Mouse (Mus musculus) stomach, embryonic 15.5 days (tissue): ENCODE data around the gene Tfap2a. TPM values are rescaled to one million over a fixed set of nuclear protein-coding genes. Genes with fewer than 3 reads are reported as not detected.

ENCODE experiments used
- ATAC-seq: fragments of 200-750 bp; cut with Nextera tagmentation; 2 replicates; pipeline ENCODE4 v1.8.0; 2017; ENCODE audit warnings: low read depth, moderate number of reproducible peaks, moderate TSS enrichment; ENCODE audit not compliant: insufficient read depth, low FRiP score
- H3K27ac ChIP-seq: fragments of 300-500 bp; sonication (generic); 2 replicates; pipeline ENCODE4 v1.5.1; 2015; ENCODE audit warnings: mild to moderate bottlenecking, inconsistent platforms
- H3K27me3 ChIP-seq: fragments of 300-500 bp; sonication (generic); replicated peaks from 2 replicates; pipeline ENCODE4 v1.6.1; 2015; ENCODE audit warnings: inconsistent platforms
- H3K36me3 ChIP-seq: fragments of 300-500 bp; sonication (generic); 2 replicates; pipeline ENCODE4 v1.6.1; 2015; ENCODE audit warnings: inconsistent platforms
- H3K4me1 ChIP-seq: fragments of 300-500 bp; sonication (generic); 2 replicates; pipeline ENCODE4 v1.6.1; 2015; ENCODE audit warnings: inconsistent platforms
- H3K4me2 ChIP-seq: fragments of 300-500 bp; sonication (generic); 2 replicates; pipeline ENCODE4 v1.6.1; 2015; ENCODE audit warnings: mild to moderate bottlenecking, inconsistent platforms
- H3K4me3 ChIP-seq: fragments of 300-500 bp; sonication (generic); replicated peaks from 2 replicates; pipeline ENCODE4 v1.5.1; 2015; ENCODE audit warnings: inconsistent platforms
- H3K9ac ChIP-seq: fragments of 300-500 bp; sonication (generic); 2 replicates; pipeline ENCODE4 v1.6.1; 2015; ENCODE audit warnings: inconsistent platforms
- H3K9me3 ChIP-seq: fragments of 300-500 bp; sonication (generic); 2 replicates; pipeline ENCODE4 v1.6.1; 2016; ENCODE audit warnings: inconsistent platforms
- WGBS: fragments of 180-500 bp; shearing (Covaris S2); methylation state at CpG from one replicate; pipeline ENCODE4 v1.1.7; 2015; 5-methylcytosine and 5-hydroxymethylcytosine counted together
- polyA plus RNA-seq: library from polyadenylated mRNA; unstranded; fragments of >200 nt; fragmentation: Nextera tagmentation; extraction: Ambion mirVana; gene quantifications from 2 replicates; pipeline ENCODE4 v1.2.1, GENCODE M21; 2015

Gene Tfap2a
- polyA plus RNA-seq, 1 experiment from 2014 or later, result 1.0 TPM

DNA sequence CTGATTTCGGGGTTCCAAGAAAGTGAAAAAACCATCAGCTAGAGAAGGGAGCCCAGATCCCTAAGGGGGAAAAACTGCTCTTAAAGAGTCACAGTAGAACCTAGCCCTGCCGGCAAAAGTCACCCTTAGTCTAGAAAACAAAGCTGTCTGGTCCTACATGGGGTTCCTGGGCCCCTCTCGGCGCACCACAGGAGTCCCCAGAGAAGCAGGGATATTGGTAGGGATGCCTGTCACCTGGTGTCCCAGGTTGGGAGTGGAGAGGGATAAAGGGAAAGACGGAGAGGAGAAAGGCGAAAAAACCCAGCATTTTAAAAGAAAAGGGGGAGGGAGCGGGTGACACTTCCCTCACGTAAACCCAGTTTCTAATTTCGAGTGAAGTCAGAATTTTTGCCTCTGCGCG is 6.1 kb downstream of the Tfap2a start:
- Histone ChIP-seq H3K27ac (no peak overlapping the region; the same call in 1 of the 2 replicates), H3K4me1 (peaks cover 35% of the 10 kb centered on the region), H3K9ac (no peak overlapping the region), H3K36me3 (no peaks in the 10 kb centered on the region), H3K4me2 (peak overlapping the region; percentile 73), H3K9me3 (no peaks in the 10 kb centered on the region), H3K4me3 (peak overlapping the region; percentile 47), H3K27me3 (peaks cover 86% of the 10 kb centered on the region)
- under 1% methylated on average over 11 of the region's 11 CpGs for WGBS
- no peak for ATAC-seq

DNA sequence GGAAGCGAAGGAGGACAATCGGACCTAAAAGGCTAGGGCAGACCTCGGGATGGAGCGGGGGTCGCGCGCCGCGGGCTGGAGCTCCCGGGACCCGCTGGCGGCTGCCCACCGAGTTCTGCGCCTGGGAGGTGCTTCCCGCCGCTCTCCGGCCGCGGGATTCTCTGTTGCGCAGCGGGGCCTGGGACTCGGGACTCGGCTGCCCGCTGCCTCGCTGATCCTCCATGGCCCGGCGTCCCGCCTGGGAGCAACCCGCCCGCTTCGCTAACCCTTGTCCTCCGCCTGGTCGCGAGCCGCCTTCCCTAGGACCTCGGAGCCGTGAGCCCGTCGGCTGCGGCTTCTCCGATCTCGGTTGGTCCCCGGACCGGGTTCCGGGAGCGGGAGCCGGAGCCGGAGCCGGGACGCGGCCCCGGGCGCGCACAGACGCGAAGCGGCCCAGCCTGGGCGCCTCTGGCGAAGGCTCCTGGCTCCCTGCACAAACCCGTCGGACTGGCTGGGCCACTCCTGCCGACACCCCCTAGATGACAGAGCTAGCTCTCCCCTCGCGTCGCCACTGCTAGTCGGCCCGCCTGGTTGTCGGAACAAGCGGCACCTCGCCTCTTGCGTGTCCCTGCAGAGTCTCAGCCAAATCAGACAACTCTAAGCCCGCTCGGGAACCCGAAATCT is 6.9 kb downstream of the Tfap2a start:
- Histone ChIP-seq H3K9ac (no peak overlapping the region), H3K4me1 (peaks cover 35% of the 10 kb centered on the region), H3K36me3 (no peaks in the 10 kb centered on the region), H3K9me3 (no peaks in the 10 kb centered on the region), H3K27me3 (peaks cover 78% of the 10 kb centered on the region), H3K27ac (peak overlapping the region; percentile 66; the same call in 1 of the 2 replicates), H3K4me2 (peak overlapping the region; percentile 73), H3K4me3 (peak overlapping the region; percentile 47)
- ATAC-seq, result peak; percentile 85
- WGBS, result under 1% methylated on average over 71 of the region's 74 CpGs

DNA sequence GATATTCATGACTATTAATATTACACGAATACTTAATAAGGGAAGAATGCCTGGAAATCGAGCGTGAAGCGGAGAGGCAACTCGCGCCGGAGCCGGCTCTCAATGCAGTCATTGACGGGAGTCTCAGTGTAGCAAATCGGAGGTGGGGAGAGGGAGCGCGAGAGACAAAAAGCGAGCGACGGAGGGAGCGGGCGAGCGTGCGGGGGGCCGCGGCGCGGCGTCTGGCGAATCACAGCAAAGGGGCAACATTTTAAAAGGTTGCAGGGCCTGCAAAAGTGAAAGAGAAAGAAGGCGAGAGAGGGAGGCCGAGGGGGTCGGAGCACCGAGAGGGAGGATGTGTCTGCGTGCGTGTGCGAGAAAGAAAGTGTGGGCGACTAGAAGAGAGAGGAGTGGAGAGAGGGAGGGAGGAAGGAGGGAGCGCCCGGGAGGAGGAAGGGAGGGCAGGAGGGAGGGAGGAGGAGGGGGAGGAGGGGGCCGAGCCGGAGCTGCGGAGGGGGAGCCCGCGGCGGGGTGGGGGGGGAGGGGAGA is 7.5 kb downstream of the Tfap2a start:
- Histone ChIP-seq H3K9me3 (no peaks in the 10 kb centered on the region), H3K4me2 (peak overlapping the region; percentile 73), H3K4me1 (peaks cover 32% of the 10 kb centered on the region), H3K9ac (no peak overlapping the region), H3K27ac (no peak overlapping the region), H3K36me3 (no peaks in the 10 kb centered on the region), H3K27me3 (peaks cover 75% of the 10 kb centered on the region), H3K4me3 (peak overlapping the region; percentile 47)
- 0 out of 2 replicates have a peak, but pooled peaks have one; percentile 6 for ATAC-seq
- WGBS, result under 1% methylated on average over 39 of the region's 41 CpGs

DNA sequence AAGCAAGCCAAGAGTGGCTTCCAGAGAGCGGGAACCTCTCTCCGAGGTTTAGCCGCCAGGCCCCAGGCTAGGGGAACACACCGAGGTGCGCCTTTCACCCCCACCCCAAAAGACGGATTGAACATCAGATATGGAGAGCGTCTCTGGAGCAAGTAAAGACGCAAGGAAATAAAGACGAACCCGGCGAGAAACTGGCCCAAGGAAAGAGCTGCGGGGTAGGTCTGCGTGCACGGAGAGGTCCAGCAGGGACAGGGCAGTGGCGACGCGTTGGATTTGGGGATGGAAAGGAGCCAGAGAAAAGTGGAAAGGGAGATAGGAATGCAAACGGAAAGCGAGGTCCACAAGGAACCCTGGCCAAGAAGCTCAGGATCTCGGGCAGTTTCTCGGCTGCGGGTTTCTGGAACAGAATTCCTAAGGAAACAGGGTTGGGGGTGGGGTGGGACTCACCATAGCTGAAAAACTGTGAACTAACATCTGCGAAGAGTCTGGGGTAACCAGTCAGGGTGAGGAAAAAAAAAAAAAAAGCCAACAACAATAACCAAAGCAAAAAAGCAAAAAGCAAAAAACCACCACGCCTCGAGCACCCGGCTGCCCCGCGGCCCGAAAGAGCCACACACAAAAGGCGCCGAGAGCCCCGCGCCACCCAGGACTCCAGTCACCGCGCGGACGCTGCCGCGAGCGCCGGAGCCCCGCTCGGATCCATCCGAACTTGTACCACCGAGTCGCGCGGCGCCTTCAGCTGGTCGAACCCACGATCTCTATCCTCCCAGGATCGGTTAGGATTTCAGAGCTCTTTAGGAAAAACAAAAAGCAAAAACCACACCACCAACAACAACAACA is 8.4 kb downstream of the Tfap2a start:
- 1% methylated on average over 52 of the region's 52 CpGs for WGBS
- H3K4me3 ChIP-seq, result peak overlapping the region; percentile 47
- H3K9me3 ChIP-seq, result no peaks in the 10 kb centered on the region
- no peak overlapping the region for H3K27ac ChIP-seq
- no peaks in the 10 kb centered on the region for H3K36me3 ChIP-seq
- no peak overlapping the region for H3K9ac ChIP-seq
- peaks cover 74% of the 10 kb centered on the region for H3K27me3 ChIP-seq
- H3K4me1 ChIP-seq, result peaks cover 30% of the 10 kb centered on the region
- ATAC-seq, result no peak
- peak overlapping the region; percentile 73 for H3K4me2 ChIP-seq

DNA sequence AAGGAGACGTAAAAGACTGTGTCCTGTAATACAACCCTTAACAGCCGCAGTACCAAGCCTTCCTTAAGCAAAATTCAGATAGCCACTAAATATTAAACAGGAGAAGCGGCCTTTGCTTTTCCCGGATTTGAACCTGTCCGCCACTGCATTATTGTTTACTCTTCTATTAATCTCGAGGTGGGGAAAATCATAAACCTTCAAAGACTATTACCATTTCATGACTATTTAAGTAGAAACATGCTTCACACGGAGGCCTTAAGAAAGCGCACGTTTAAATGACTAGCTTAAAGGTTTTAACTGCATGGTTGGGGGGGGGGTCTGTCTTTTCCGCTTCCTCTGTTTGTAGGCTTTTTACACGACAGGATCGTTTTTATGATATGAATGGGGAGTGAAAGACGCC is 9.1 kb downstream of the Tfap2a start:
- Histone ChIP-seq H3K4me2 (0 out of 2 replicates have a peak overlapping the region, but pooled peaks have one; percentile 73), H3K27me3 (peaks cover 70% of the 10 kb centered on the region), H3K27ac (no peak overlapping the region), H3K9ac (no peak overlapping the region), H3K4me1 (peaks cover 26% of the 10 kb centered on the region), H3K4me3 (peak overlapping the region; percentile 47; the same call in 1 of the 2 replicates), H3K36me3 (no peaks in the 10 kb centered on the region), H3K9me3 (no peaks in the 10 kb centered on the region)
- no peak for ATAC-seq
- WGBS, result 3% methylated on average over 13 of the region's 13 CpGs

DNA sequence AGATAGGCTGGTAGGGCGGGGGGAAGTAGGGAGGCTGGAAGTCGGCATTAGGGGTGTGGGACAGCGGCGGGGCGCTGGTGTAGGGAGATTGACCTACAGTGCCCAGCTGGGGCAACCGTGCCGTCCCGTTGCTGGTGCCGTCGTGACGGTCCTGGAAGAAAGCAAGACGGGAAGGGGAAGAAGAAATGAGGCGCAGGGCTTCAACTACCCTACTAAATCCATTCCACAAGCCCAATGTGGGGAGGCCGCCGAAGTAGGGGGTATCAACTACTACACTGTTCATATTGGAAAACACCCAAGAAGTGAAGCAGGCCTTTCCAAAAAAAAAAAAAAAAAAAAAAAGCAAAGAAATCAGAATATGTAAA is 9.6 kb downstream of the Tfap2a start:
- Histone ChIP-seq H3K27me3 (peaks cover 69% of the 10 kb centered on the region), H3K4me3 (peak overlapping the region; percentile 14), H3K4me1 (peaks cover 23% of the 10 kb centered on the region), H3K9me3 (no peaks in the 10 kb centered on the region), H3K9ac (no peak overlapping the region), H3K4me2 (no peak overlapping the region), H3K27ac (no peak overlapping the region), H3K36me3 (no peaks in the 10 kb centered on the region)
- ATAC-seq, result no peak
- 3% methylated on average over 15 of the region's 15 CpGs for WGBS

DNA sequence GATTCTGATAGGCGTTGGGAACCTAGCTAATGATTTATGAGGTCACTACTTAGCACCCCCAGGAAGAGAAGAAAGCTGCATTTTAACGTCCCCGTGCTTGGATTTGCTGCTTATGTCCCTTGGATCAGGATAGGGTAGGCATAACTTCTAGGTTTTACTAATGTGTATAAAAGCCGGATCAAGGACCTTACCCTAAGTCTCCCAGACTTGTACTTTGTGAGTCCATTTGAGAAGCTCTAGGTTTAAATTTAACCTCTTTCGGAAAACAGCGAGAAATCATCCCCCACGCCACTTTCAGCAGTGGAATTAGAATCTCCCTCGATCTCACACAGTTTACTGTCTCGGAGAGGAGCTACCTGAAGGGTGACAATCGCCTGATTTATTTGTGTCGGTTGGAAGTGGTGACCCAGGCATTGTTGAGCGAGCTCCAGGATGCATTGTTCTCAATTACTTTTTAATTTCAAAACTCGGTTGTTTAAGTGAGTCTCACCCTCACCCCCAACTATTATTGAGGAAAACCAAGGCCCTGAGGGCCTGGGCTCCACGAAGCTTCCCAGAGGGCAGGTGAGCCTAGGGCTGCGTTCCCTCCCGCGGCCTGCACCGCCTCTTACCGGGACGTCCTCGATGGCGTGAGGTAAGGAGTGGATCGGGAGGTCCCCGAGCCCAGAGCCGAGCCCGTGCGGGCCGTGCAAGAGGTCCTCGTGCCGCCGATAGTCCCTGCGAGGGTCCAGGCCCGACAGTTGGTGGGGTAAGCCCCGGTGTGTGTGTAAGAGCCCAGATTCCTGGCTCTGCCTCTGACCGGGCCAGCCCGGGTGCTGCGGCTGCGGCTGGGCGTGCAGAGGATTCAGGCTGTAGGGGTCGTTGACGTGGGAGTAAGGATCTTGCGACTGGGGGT is 10.2 kb downstream of the Tfap2a start:
- 4% methylated on average over 42 of the region's 42 CpGs for WGBS
- peaks cover 69% of the 10 kb centered on the region for H3K27me3 ChIP-seq
- H3K4me2 ChIP-seq, result no peak overlapping the region
- peak overlapping the region; percentile 14 for H3K4me3 ChIP-seq
- peaks cover 24% of the 10 kb centered on the region for H3K4me1 ChIP-seq
- no peaks in the 10 kb centered on the region for H3K36me3 ChIP-seq
- H3K9me3 ChIP-seq, result no peaks in the 10 kb centered on the region
- 0 out of 2 replicates have a peak overlapping the region, but pooled peaks have one; percentile 9 for H3K9ac ChIP-seq
- no peak for ATAC-seq
- no peak overlapping the region for H3K27ac ChIP-seq

DNA sequence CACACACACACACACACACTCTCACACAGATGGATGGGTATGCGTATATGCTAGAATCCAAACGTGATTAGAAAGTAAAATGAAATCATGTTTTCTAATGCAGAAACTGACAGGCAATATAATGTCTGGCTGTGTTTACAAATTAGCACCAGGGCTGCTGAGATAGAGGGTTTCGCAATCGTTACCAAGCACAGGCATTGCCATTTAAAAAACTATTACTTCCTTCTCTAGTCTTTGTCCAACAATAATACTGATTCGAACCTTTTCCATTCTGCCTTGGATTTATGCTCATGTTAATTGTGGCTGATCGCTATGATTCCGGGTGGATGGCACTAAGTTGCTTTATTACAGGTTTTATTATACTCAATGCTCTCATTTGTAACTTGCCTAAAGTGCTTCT is 12.3 kb downstream of the Tfap2a start:
- no peaks in the 10 kb centered on the region for H3K36me3 ChIP-seq
- 11% methylated on average over 7 of the region's 7 CpGs for WGBS
- H3K27ac ChIP-seq, result no peak overlapping the region
- no peak overlapping the region for H3K4me2 ChIP-seq
- H3K9ac ChIP-seq, result no peak overlapping the region
- H3K4me1 ChIP-seq, result peaks cover 11% of the 10 kb centered on the region; the same call in 1 of the 2 replicates
- ATAC-seq, result no peak
- H3K4me3 ChIP-seq, result no peak overlapping the region
- peaks cover 57% of the 10 kb centered on the region for H3K27me3 ChIP-seq
- H3K9me3 ChIP-seq, result no peaks in the 10 kb centered on the region

DNA sequence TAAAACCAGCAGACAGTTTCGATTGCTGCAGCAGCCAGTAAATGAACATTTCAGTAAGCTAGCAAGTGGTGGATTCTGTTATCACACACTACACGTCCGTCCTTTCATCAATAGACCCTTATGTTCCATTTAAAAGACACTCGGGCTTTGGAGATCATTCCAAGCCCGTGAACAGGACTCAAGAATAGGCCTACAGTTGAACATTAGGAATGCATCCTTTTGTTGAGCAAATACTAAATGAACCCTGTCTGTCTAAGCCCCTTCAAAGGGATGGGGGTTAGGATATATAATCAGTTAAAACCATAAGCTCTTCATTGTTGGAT is 14.6 kb downstream of the Tfap2a start:
- 14% methylated on average over 5 of the region's 5 CpGs for whole genome bisulfite sequencing
- H3K4me1 ChIP-seq, result peaks cover 4% of the 10 kb centered on the region; the same call in 1 of the 2 replicates
- no peak for ATAC-seq
- peak overlapping the region; percentile 52 for H3K4me3 ChIP-seq
- peaks cover 60% of the 10 kb centered on the region for H3K27me3 ChIP-seq
- no peak overlapping the region for H3K9ac ChIP-seq
- no peaks in the 10 kb centered on the region for H3K9me3 ChIP-seq
- peak overlapping the region; percentile 80 for H3K4me2 ChIP-seq
- H3K36me3 ChIP-seq, result no peaks in the 10 kb centered on the region
- H3K27ac ChIP-seq, result no peak overlapping the region

DNA sequence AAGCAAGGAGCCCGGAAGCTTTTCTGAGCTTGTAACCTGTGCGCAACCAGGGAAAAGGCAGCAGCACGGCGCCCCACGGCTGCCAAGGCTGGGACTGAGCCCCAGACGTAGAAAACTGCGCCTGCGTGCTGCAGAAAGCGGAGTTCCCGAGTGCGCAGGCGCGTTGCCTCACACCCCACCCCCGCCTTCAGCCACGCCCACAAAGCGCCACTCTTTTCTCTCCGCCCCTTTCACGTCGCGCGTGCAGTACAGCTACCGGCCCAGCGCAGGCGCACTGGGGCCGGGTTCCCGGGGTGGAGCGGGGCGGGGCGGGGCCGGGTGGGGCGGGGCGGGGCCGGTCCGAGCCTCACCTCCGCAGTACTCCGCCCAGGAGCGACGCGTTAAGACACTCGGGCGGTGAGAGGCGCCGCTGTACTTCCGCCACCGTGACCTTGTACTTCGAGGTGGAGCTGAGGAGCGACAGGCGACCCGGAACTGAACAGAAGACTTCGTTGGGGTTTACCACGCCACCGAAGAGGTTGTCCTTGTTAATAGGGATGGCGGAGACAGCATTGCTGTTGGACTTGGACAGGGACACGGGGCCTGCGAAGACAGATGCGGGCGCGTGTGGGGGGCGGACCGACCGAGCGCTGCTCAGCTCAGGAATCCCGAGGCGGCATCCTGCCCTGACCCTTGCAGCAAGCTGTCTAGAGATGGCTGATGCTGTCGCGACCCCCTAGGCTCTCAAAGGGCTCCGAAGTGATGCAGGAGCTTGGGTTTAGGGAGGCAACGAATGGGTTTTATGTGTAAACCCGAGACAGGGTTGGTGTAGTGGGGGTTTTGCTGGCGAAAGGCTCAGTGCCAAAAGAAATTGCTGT is 15.2 kb downstream of the Tfap2a start:
- no peaks in the 10 kb centered on the region for H3K9me3 ChIP-seq
- no peak overlapping the region for H3K9ac ChIP-seq
- no peak overlapping the region for H3K27ac ChIP-seq
- peak overlapping the region; percentile 80 for H3K4me2 ChIP-seq
- H3K36me3 ChIP-seq, result no peaks in the 10 kb centered on the region
- peak; percentile 95 for ATAC-seq
- H3K27me3 ChIP-seq, result peaks cover 60% of the 10 kb centered on the region
- WGBS, result 1% methylated on average over 70 of the region's 70 CpGs
- H3K4me3 ChIP-seq, result peak overlapping the region; percentile 52
- H3K4me1 ChIP-seq, result peaks cover 4% of the 10 kb centered on the region; the same call in 1 of the 2 replicates

DNA sequence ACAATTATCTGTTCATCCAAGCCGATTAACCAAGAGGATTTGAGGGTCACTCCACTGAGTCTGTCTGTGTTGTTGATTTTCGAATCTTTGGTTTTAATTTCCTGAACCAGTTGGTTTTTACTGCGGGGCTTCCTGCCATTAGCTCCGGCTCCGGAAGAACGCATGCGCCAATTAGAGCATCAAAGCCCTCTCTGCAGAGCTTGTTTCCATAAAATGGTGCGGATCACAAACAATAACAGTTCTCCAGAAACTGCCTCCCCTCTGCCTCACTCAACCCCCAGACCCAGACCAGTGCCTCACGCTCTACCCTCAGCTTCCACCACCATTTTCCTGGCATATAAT is 18.5 kb downstream of the Tfap2a start:
- Histone ChIP-seq H3K36me3 (no peaks in the 10 kb centered on the region), H3K27me3 (peaks cover 67% of the 10 kb centered on the region), H3K9ac (no peak overlapping the region), H3K4me3 (no peak overlapping the region), H3K27ac (no peak overlapping the region; the same call in 1 of the 2 replicates), H3K4me1 (peaks cover 4% of the 10 kb centered on the region; the same call in 1 of the 2 replicates), H3K4me2 (no peak overlapping the region), H3K9me3 (no peaks in the 10 kb centered on the region)
- no peak for ATAC-seq
- 11% methylated on average over 9 of the region's 9 CpGs for WGBS
